Mouse (Mus musculus) kidney, postnatal 0 days (tissue): ENCODE results near the gene Gm8220. TPM values are rescaled to one million over a fixed set of nuclear protein-coding genes. Genes with fewer than 3 reads are reported as not detected.
"Not testable (repeated sequence)": the region's sequence is repeated elsewhere in the genome, so short reads cannot be mapped to it uniquely, and the experiment has no call there.

Experiments used
- ATAC-seq: fragments of 200-750 bp; cut with Nextera tagmentation; replicated peaks from 2 replicates; pipeline ENCODE4 v1.8.0; 2017; ENCODE audit warnings: low read depth, moderate number of reproducible peaks, moderate TSS enrichment, moderate library complexity; ENCODE audit not compliant: low FRiP score
- DNase-seq: peaks from one replicate; pipeline ENCODE4 v3.0.0-alpha.2; 2016; ENCODE audit warnings: low spot score
- H3K27ac ChIP-seq: fragments of 300-500 bp; sonication (generic); 2 replicates; pipeline ENCODE4 v1.5.1; 2014; ENCODE audit warnings: mild to moderate bottlenecking
- H3K27me3 ChIP-seq: fragments of 300-500 bp; sonication (generic); 2 replicates; pipeline ENCODE4 v1.6.1; 2014; ENCODE audit warnings: low read length, mixed read lengths; ENCODE audit not compliant: insufficient read depth
- H3K36me3 ChIP-seq: fragments of 300-500 bp; sonication (generic); 2 replicates; pipeline ENCODE4 v1.6.1; 2014; ENCODE audit warnings: low read length, mixed read lengths; ENCODE audit not compliant: insufficient read depth
- H3K4me1 ChIP-seq: fragments of 300-500 bp; sonication (generic); replicated peaks from 2 replicates; pipeline ENCODE4 v1.6.1; 2014; ENCODE audit warnings: antibody characterized with exemption, low read length, mixed read lengths; ENCODE audit not compliant: insufficient read depth
- H3K4me2 ChIP-seq: fragments of 300-500 bp; sonication (generic); 2 replicates; pipeline ENCODE4 v1.6.1; 2014; ENCODE audit warnings: mild to moderate bottlenecking, low read length, moderate library complexity, mixed read lengths
- H3K4me3 ChIP-seq: fragments of 300-500 bp; sonication (generic); replicated peaks from 2 replicates; pipeline ENCODE4 v1.5.1; 2014; ENCODE audit warnings: low read depth, low read length
- H3K9ac ChIP-seq: fragments of 300-500 bp; sonication (generic); 2 replicates; pipeline ENCODE4 v1.6.1; 2014; ENCODE audit warnings: low read depth, low read length
- H3K9me3 ChIP-seq: fragments of 300-500 bp; sonication (generic); replicated peaks from 2 replicates; pipeline ENCODE4 v1.6.1; 2016; ENCODE audit warnings: low read length, inconsistent platforms, mixed read lengths
- CTCF ChIP-seq: IDR thresholded peaks from 2 replicates; pipeline ENCODE4 v1.5.1; 2016; ENCODE audit warnings: antibody characterized with exemption, low read depth, mild to moderate bottlenecking, moderate library complexity
- WGBS: fragments of 180-500 bp; shearing (Covaris S2); extraction: QIAGEN DNeasy Blood & Tissue Kit; methylation state at CpG from one replicate; pipeline ENCODE4 v1.1.7; 2014; 5-methylcytosine and 5-hydroxymethylcytosine counted together
- polyA plus RNA-seq: library from polyadenylated mRNA; unstranded; fragments of >200 nt; fragmentation: Nextera tagmentation; extraction: Ambion mirVana; gene quantifications from 2 replicates; pipeline ENCODE4 v1.2.1, GENCODE M21; 2015

Gm8220 gene
- not detected in 2 replicates for polyA plus RNA-seq

- not testable (repeated sequence) for DNase-seq, H3K27me3 ChIP-seq, H3K27ac ChIP-seq, H3K4me2 ChIP-seq, H3K9ac ChIP-seq, ATAC-seq, H3K9me3 ChIP-seq, H3K4me3 ChIP-seq, H3K36me3 ChIP-seq, H3K4me1 ChIP-seq
- 89% methylated on average over 1 of the region's 2 CpGs for WGBS
These were observed at the start of gene Gm8220 for GRCm38 (mm10) chr14:44285280-44285679. Gene Gm8220, plus strand, starts transcription at chr14:44285580.

DNA sequence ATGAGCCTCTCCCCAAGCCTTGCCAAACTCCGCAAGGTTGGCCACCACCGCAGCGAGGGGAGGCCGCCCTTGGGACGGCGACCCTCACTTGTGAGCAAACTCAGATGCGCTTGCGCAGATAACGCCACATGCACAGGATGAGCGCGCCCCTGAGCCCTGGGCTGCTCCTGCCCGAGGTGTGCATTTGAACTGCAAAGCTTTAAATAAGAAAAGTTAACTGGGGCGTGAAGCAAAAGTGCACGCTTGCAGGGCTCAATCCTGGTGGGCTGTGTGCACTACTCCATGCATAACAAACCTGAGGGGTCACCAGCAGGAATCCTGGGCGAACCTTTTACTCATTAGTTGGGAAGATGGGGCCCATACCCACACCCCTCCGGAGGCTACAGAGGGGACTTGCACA lies 37.3 kb upstream of the Gm8220 start:
- no peaks in the 10 kb centered on the region for H3K27me3 ChIP-seq
- H3K4me3 ChIP-seq = no peak overlapping the region
- no peak for ATAC-seq
- TF ChIP-seq CTCF = no peak
- no peak overlapping the region for H3K4me2 ChIP-seq
- no peak overlapping the region for H3K27ac ChIP-seq
- WGBS = 83% methylated on average over 16 of the region's 16 CpGs
- H3K4me1 ChIP-seq = no peaks in the 10 kb centered on the region
- DNase-seq = no peak
- no peaks in the 10 kb centered on the region for H3K36me3 ChIP-seq
- H3K9ac ChIP-seq = no peak overlapping the region
- H3K9me3 ChIP-seq = no peaks in the 10 kb centered on the region

- H3K4me2 ChIP-seq, H3K4me3 ChIP-seq, ATAC-seq, H3K9ac ChIP-seq, DNase-seq, H3K36me3 ChIP-seq, H3K27me3 ChIP-seq, H3K27ac ChIP-seq, H3K4me1 ChIP-seq, H3K9me3 ChIP-seq: not testable (repeated sequence)
- WGBS = 82% methylated on average over 3 of the region's 4 CpGs
These were observed 26.7 kb downstream of the Gm8220 start for GRCm38 (mm10) chr14:44312049-44312448.

GRCm38 (mm10) chr14:44338484-44338883 lies 53.1 kb downstream of the Gm8220 start, which contains the start of gene Gm5930:
Gene Gm5930, minus strand, starts transcription at chr14:44338584.
- H3K4me1 ChIP-seq, H3K27ac ChIP-seq, H3K4me3 ChIP-seq, ATAC-seq, H3K27me3 ChIP-seq, H3K4me2 ChIP-seq, H3K36me3 ChIP-seq, DNase-seq, H3K9ac ChIP-seq, H3K9me3 ChIP-seq: not testable (repeated sequence)
- WGBS = no CpG with 5 or more reads among the region's 2 CpGs

Other genes starting within 250 kb of the Gm8220 start
- 0.28 and 0.40 TPM in 2 replicates for gene Ear2, start 182.9 kb upstream of the Gm8220 start, polyA plus RNA-seq
- not detected in 2 replicates for gene Gm3327, start 161.7 kb upstream of the Gm8220 start, polyA plus RNA-seq
- gene Gm8212, start 87.9 kb upstream of the Gm8220 start, polyA plus RNA-seq = not detected in 2 replicates
- gene 4930503E14Rik, start 72.3 kb upstream of the Gm8220 start, polyA plus RNA-seq = not detected in 2 replicates
- gene Gm5930, start 53.0 kb downstream of the Gm8220 start, polyA plus RNA-seq = not detected in 2 replicates
- not detected in 2 replicates for gene Gm8229, start 79.8 kb downstream of the Gm8220 start, polyA plus RNA-seq
- not detected in 2 replicates for gene Gm3371, start 125.1 kb downstream of the Gm8220 start, polyA plus RNA-seq
- gene Gm8232, start 148.1 kb downstream of the Gm8220 start, polyA plus RNA-seq = not detected in 2 replicates
- gene BC061237, start 206.9 kb downstream of the Gm8220 start, polyA plus RNA-seq = not detected in 2 replicates
- not detected in 2 replicates for gene Gm17093, start 232.7 kb downstream of the Gm8220 start, polyA plus RNA-seq